Mouse (Mus musculus) megakaryocyte, embryonic 14.5 days (primary cell): ENCODE results near the gene Slc6a11.

Source experiments
- FLI1 ChIP-seq: IDR thresholded peaks from 2 replicates; pipeline ENCODE4 v1.6.1; 2012; ENCODE audit warnings: low read length, inconsistent platforms, mixed read lengths
- GATA1 ChIP-seq: IDR thresholded peaks from 3 replicates; pipeline ENCODE4 v1.6.1; 2012; ENCODE audit warnings: mixed read lengths, low read length, inconsistent platforms, borderline replicate concordance

DNA sequence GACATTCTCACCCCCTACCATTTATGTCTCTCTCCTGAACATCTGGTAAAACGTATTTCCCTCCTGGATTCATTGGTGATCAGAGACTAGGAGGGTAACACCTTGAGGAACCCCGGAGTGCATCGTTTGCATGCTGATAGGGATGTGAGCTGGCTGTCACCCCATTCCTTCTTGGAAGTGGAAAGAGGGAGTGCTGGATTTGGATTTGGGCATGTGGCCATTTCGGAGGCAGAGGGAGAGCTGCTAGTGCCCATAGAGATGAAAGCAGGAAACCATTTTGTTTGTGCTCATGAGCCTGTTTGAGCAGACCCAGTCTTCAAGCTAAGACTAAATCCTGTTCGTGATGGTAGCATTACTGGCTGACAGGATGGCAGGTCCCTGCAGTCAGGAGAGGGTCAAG lies 160.4 kb downstream of the Slc6a11 start:
- TF ChIP-seq GATA1, result no peak
- TF ChIP-seq FLI1, result no peak
